Mouse (Mus musculus) R1 (cell line): ENCODE measurements around the gene Traf7.
A peak's percentile ranks its signal among the peaks of the same experiment; 100 is the strongest.

Experiments
- DNase-seq: peaks from one replicate; pipeline ENCODE4 v3.0.0-alpha.2; 2018; ENCODE audit warnings: low read depth, low spot score

Traf7 gene

GRCm38 (mm10) chr17:24477985-24478600 lies 49.6 kb downstream of the Traf7 start:
- DNase-seq: no peak

- no peak for DNase-seq
Observed at GRCm38 (mm10) chr17:24477053-24477984, 50.4 kb downstream of the Traf7 start.

- DNase-seq: no peak
Observed at GRCm38 (mm10) chr17:24476022-24476776, 51.5 kb downstream of the Traf7 start.

GRCm38 (mm10) chr17:24475586-24475985 lies 52.2 kb downstream of the Traf7 start:
- DNase-seq: no peak

- no peak for DNase-seq
Observed at GRCm38 (mm10) chr17:24474557-24474956, 53.2 kb downstream of the Traf7 start.

GRCm38 (mm10) chr17:24473612-24474275 lies 54.0 kb downstream of the Traf7 start, which contains the start of gene Bricd5:
TSS of gene Bricd5 (plus strand) at chr17:24473884.
- no peak for DNase-seq

GRCm38 (mm10) chr17:24472512-24472911 lies 55.2 kb downstream of the Traf7 start:
- DNase-seq: no peak

- peak; percentile 36 for DNase-seq
Observed at GRCm38 (mm10) chr17:24470701-24471527, 56.8 kb downstream of the Traf7 start.

GRCm38 (mm10) chr17:24469910-24470602 lies 57.7 kb downstream of the Traf7 start, which contains the start of the genes E4f1 and Pgp:
TSS of gene E4f1 (minus strand) at chr17:24470313.
TSS of gene Pgp (plus strand) at chr17:24470392.
- peak; percentile 98 for DNase-seq

GRCm38 (mm10) chr17:24469336-24469909 lies 58.3 kb downstream of the Traf7 start:
- DNase-seq: no peak

- DNase-seq: peak; percentile 62
Observed at GRCm38 (mm10) chr17:24468636-24469246, 59.0 kb downstream of the Traf7 start.

- DNase-seq: peak; percentile 83
Observed at GRCm38 (mm10) chr17:24463374-24464133, 64.2 kb downstream of the Traf7 start.

- no peak for DNase-seq
Observed at GRCm38 (mm10) chr17:24462932-24463331, 64.8 kb downstream of the Traf7 start.

- peak; percentile 78 for DNase-seq
Observed at GRCm38 (mm10) chr17:24461580-24461979, 66.2 kb downstream of the Traf7 start.
